Mouse (Mus musculus) spleen, adult 2 months (tissue): ENCODE measurements around the gene Npas4.
A peak's percentile ranks its signal among the peaks of the same experiment; 100 is the strongest.

Source experiments
- CTCF ChIP-seq: fragments of 200-500 bp; IDR thresholded peaks from 2 replicates; pipeline ENCODE4 v1.5.1; 2011; ENCODE audit warnings: mild to moderate bottlenecking, inconsistent platforms; ENCODE audit not compliant: insufficient read depth, insufficient read length, insufficient replicate concordance; ENCODE audit errors: extremely low read depth
- POLR2A ChIP-seq: fragments of 200-500 bp; IDR thresholded peaks from 2 replicates; pipeline ENCODE4 v1.6.1; 2011; ENCODE audit warnings: low read depth, low read length, inconsistent platforms

DNA sequence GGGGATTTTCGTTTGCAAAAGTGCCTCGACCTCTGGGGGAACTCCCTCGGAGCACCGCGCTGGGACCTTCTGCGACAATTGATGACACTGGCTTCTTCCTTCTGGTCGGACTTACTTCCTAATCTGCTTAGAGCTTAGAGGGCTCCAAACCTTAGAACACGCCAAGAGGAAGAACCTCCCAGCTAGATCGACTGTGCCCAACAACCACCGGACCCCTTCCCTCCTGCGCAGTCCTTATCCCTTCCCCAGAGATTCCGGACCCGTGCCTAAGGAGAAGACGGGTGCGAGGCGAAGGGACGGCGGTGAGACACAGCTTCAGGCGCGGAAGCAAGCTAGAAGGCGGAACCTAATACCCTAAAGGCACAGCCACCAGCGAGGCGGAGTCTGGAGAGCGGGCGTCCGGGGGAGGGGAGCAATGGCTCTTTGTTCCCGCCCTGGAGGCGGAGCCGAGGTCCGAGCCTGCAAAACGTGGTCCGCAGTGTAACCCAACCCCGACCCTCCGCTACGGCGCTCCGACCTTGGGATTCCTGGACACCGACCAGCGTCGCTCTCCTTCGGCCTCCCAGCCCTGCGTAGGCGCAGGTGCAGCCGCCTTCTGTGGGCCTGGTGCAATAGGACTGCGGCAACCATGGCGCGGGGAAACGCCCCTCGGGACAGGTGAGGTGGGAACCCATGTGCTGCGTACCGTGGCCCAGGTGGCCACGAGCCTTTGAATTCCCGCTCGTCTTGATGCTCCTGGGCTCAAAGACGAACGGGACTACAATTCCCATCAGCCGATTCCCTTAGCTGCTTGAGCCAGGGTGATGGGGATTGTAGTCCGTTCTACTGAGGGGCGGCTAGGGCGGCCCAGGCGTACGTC is 33.7 kb upstream of the Npas4 start, which contains the start of gene Slc29a2:
- TF ChIP-seq CTCF, result no peak
- TF ChIP-seq POLR2A, result peak; percentile 95
